Mouse (Mus musculus) myocyte (in vitro differentiated cells): ENCODE measurements at regions not wholly inside any gene's neighbourhood (a gene's known extent, or its start where the extent isn't known, plus 50 kb on each side); places are given as distances from the start of the nearest gene placed in this dataset.

Experiments used
- H3K27me3 ChIP-seq: one replicate; pipeline ENCODE4 v1.6.1; 2011; ENCODE audit not compliant: control insufficient read depth, insufficient read depth, insufficient read length
- H3K36me3 ChIP-seq: one replicate; pipeline ENCODE4 v1.6.1; 2011; ENCODE audit not compliant: control insufficient read depth, insufficient read depth
- H3K4me2 ChIP-seq: one replicate; pipeline ENCODE4 v1.6.1; 2011; ENCODE audit warnings: low read depth, control low read depth
- H3K4me3 ChIP-seq: one replicate; pipeline ENCODE4 v1.5.1; 2011; ENCODE audit warnings: mild to moderate bottlenecking, control low read depth, moderate library complexity
- H3K79me2 ChIP-seq: one replicate; pipeline ENCODE4 v1.6.1; 2011; ENCODE audit not compliant: control insufficient read depth, insufficient read depth
- H3ac ChIP-seq: one replicate; pipeline ENCODE4 v1.6.1; 2011; ENCODE audit not compliant: control insufficient read depth, insufficient read length
- CEBPB ChIP-seq: IDR thresholded peaks from 2 replicates; pipeline ENCODE4 v1.6.1; 2011; ENCODE audit warnings: mild to moderate bottlenecking, moderate library complexity; ENCODE audit not compliant: poor library complexity, insufficient read depth, severe bottlenecking
- E2F4 ChIP-seq: IDR thresholded peaks from one replicate; pipeline ENCODE4 v1.6.1; 2011; ENCODE audit warnings: mild to moderate bottlenecking, control low read depth, moderate library complexity; ENCODE audit not compliant: insufficient read depth
- MAX ChIP-seq: IDR thresholded peaks from one replicate; pipeline ENCODE4 v1.6.1; 2011; ENCODE audit warnings: low read depth, mild to moderate bottlenecking, control low read depth
- MYOD1 ChIP-seq, 3 experiments: IDR thresholded peaks; one replicate each; pipeline ENCODE4 v1.6.1; 2011; ENCODE audit warnings: control low read depth in 2 of 3, low read depth in 2 of 3, mild to moderate bottlenecking in 2 of 3, moderate library complexity in 1 of 3; ENCODE audit not compliant: insufficient read length in 2 of 3, control insufficient read depth in 1 of 3
- MYOG ChIP-seq, 3 experiments: IDR thresholded peaks; one replicate each; pipeline ENCODE4 v1.6.1; 2011; ENCODE audit warnings: control low read depth in 2 of 3, low read depth in 2 of 3, mild to moderate bottlenecking in 2 of 3; ENCODE audit not compliant: insufficient read length in 2 of 3, control insufficient read depth in 1 of 3, insufficient read depth in 1 of 3
- POLR2A ChIP-seq: IDR thresholded peaks from one replicate; pipeline ENCODE4 v1.6.1; 2011; ENCODE audit warnings: low read depth, mild to moderate bottlenecking, control low read depth, moderate library complexity; ENCODE audit not compliant: insufficient read length
- POLR2AphosphoS2 ChIP-seq: IDR thresholded peaks from one replicate; pipeline ENCODE4 v1.6.1; 2011; ENCODE audit warnings: low read depth, control low read depth; ENCODE audit not compliant: insufficient read length
- REST ChIP-seq: IDR thresholded peaks from one replicate; pipeline ENCODE4 v1.6.1; 2011; ENCODE audit warnings: mild to moderate bottlenecking, control low read depth, moderate library complexity; ENCODE audit not compliant: insufficient read depth, insufficient read length
- SRF ChIP-seq: IDR thresholded peaks from one replicate; pipeline ENCODE4 v1.6.1; 2011; ENCODE audit warnings: low read depth; ENCODE audit not compliant: control insufficient read depth, insufficient read length
- TCF12 ChIP-seq: IDR thresholded peaks from one replicate; pipeline ENCODE4 v1.6.1; 2011; ENCODE audit warnings: mild to moderate bottlenecking, control low read depth; ENCODE audit not compliant: poor library complexity, insufficient read depth, severe bottlenecking
- TCF3 ChIP-seq: IDR thresholded peaks from one replicate; pipeline ENCODE4 v1.6.1; 2011; ENCODE audit warnings: low read depth, control low read depth; ENCODE audit not compliant: insufficient read length
- USF1 ChIP-seq: IDR thresholded peaks from one replicate; pipeline ENCODE4 v1.6.1; 2011; ENCODE audit warnings: low read depth, mild to moderate bottlenecking, control low read depth, moderate library complexity

DNA sequence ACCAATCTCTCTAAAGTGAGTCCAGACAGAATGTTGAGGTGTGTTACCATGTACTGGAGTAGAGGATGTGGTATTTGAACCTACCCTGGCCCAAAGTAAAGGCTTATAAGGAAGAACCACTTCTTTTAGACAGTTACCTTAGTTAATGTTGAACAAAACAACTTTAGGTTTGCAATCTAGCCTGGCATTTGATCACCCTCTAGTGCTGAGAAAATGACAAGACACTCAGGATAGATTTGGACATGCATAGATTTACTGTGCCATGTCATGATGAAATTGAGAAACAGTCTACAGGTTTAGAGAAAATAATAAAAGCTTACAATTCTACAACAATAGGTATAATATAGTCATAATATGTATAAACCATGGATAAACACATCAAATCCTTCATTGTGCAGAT is 333.7 kb downstream of the Adcyap1 start:
- no peaks in the 10 kb centered on the region for H3K27me3 ChIP-seq
- H3K4me3 ChIP-seq: no peak overlapping the region
- H3K4me2 ChIP-seq: no peak overlapping the region
- TF ChIP-seq POLR2A (no peak), TCF3 (no peak), CEBPB (no peak), POLR2AphosphoS2 (no peak), TCF12 (no peak), MAX (no peak), MYOD1 (IDR thresholded peaks at IDR 0.05; ENCODE audit: control insufficient read depth in 1 of 3, insufficient read length in 2 of 3, low read depth in 2 of 3) (no peak), USF1 (no peak), E2F4 (no peak), REST (no peak), SRF (no peak), MYOG (IDR thresholded peaks at IDR 0.05; ENCODE audit: control insufficient read depth in 1 of 3, insufficient read depth in 1 of 3, insufficient read length in 2 of 3, low read depth in 2 of 3) (no peak)
- no peaks in the 10 kb centered on the region for H3K36me3 ChIP-seq
- no peak overlapping the region for H3ac ChIP-seq
- no peaks in the 10 kb centered on the region for H3K79me2 ChIP-seq

DNA sequence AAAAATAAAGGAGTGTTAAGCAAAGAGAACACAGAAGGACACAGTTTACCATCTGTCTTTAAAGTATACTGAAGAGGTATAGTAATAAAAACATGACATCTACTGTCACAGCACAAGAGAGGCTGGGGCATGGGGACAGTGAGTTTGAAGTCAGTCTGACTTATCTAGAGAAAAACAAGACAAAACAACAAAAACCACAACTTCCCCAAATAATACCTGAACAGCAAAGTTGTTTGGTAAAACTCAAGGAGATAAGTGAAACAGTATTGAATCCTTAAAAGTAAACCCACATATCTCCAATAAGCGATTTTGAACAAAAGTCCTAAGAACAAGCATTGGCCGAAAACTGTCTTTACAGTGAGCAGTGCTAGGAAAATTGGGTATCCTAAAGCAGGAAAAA is 336.1 kb downstream of the Adcyap1 start:
- no peak overlapping the region for H3K4me3 ChIP-seq
- H3K36me3 ChIP-seq: no peaks in the 10 kb centered on the region
- no peak overlapping the region for H3K4me2 ChIP-seq
- no peaks in the 10 kb centered on the region for H3K27me3 ChIP-seq
- H3ac ChIP-seq: no peak overlapping the region
- H3K79me2 ChIP-seq: no peaks in the 10 kb centered on the region
- TF ChIP-seq POLR2AphosphoS2: no peak
- no peak for TF ChIP-seq CEBPB
- TF ChIP-seq MAX: no peak
- no peak for TF ChIP-seq MYOG (IDR thresholded peaks at IDR 0.05; ENCODE audit: control insufficient read depth in 1 of 3, insufficient read depth in 1 of 3, insufficient read length in 2 of 3, low read depth in 2 of 3)
- TF ChIP-seq SRF: no peak
- TF ChIP-seq USF1: no peak
- no peak for TF ChIP-seq TCF3
- TF ChIP-seq E2F4: no peak
- TF ChIP-seq TCF12: no peak
- no peak for TF ChIP-seq POLR2A
- no peak for TF ChIP-seq MYOD1 (IDR thresholded peaks at IDR 0.05; ENCODE audit: control insufficient read depth in 1 of 3, insufficient read length in 2 of 3, low read depth in 2 of 3)
- no peak for TF ChIP-seq REST

DNA sequence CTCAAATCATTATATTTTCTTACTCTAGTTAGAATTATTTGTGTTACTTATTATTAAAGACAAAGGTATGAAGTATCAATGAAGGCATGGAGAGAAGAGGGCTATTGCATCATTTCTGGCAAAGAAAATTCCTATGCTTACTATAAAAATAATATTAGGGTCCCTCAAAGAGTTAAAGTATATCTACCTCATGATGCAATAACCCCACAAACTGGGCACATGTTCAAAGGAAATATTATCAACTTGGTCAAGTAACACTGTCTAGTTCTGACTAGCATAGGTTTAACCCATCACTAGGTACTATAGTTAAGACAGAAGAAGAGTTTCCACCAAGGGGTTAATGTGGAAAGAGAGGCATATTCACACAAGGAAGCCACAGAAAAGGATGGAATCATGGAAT is 336.9 kb downstream of the Adcyap1 start:
- no peaks in the 10 kb centered on the region for H3K27me3 ChIP-seq
- H3K4me2 ChIP-seq: no peak overlapping the region
- no peak overlapping the region for H3K4me3 ChIP-seq
- TF ChIP-seq POLR2AphosphoS2 (no peak), MAX (no peak), SRF (no peak), TCF12 (no peak), TCF3 (no peak), MYOD1 (IDR thresholded peaks at IDR 0.05; ENCODE audit: control insufficient read depth in 1 of 3, insufficient read length in 2 of 3, low read depth in 2 of 3) (no peak), E2F4 (no peak), POLR2A (no peak), CEBPB (no peak)
- H3K36me3 ChIP-seq: no peaks in the 10 kb centered on the region
- no peaks in the 10 kb centered on the region for H3K79me2 ChIP-seq
- no peak overlapping the region for H3ac ChIP-seq

DNA sequence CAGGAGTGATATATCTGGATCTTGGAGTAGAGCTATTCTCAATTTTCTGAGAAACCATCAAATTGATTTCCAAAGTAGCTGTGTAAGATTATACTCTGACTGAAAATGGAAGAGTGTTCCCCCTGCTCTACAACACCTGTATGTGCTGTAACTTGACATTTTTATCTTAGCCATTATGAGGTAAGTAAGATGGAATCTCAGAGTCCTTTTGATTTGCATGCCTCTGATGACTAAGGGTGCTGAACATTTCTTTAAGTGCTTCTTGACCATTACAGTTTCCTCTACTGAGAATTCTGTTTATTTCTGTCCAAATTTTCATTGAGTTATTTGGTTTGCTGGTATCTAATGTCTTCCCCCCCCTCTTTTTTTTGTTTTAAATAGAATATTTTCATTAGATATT is 343.0 kb downstream of the Adcyap1 start:
- H3K27me3 ChIP-seq: no peaks in the 10 kb centered on the region
- TF ChIP-seq MYOD1 (IDR thresholded peaks at IDR 0.05; ENCODE audit: control insufficient read depth in 1 of 3, insufficient read length in 2 of 3, low read depth in 2 of 3) (no peak), MYOG (IDR thresholded peaks at IDR 0.05; ENCODE audit: control insufficient read depth in 1 of 3, insufficient read depth in 1 of 3, insufficient read length in 2 of 3, low read depth in 2 of 3) (no peak), E2F4 (no peak), POLR2AphosphoS2 (no peak), TCF3 (no peak), USF1 (no peak), MAX (no peak), TCF12 (no peak), REST (no peak), CEBPB (no peak), POLR2A (no peak)
- H3K36me3 ChIP-seq: no peaks in the 10 kb centered on the region
- H3K79me2 ChIP-seq: no peaks in the 10 kb centered on the region
- H3ac ChIP-seq: no peak overlapping the region
- H3K4me3 ChIP-seq: no peak overlapping the region
- H3K4me2 ChIP-seq: no peak overlapping the region

DNA sequence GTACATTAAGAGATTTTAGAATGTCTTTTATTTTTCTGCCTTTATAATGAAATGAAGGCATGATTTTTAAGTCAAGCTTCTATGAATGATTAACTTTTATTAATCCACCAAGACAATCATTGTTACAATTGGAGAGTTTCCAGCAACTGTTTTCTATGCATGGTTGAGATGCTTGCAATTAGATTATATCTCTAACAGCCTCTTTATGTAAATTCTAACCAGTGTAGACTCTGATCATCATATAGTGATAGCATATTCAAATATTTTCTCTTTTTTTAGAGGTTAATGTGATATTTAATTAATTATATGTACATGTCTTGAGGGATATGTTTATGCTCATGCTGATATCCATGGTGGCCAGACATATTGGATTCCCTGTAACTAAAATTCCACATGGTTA is 351.5 kb downstream of the Adcyap1 start:
- Histone ChIP-seq H3K4me3 (no peak overlapping the region), H3K27me3 (no peaks in the 10 kb centered on the region), H3ac (no peak overlapping the region), H3K4me2 (no peak overlapping the region), H3K36me3 (no peaks in the 10 kb centered on the region), H3K79me2 (no peaks in the 10 kb centered on the region)
- TF ChIP-seq TCF12 (no peak), CEBPB (no peak), MYOG (IDR thresholded peaks at IDR 0.05; ENCODE audit: control insufficient read depth in 1 of 3, insufficient read depth in 1 of 3, insufficient read length in 2 of 3, low read depth in 2 of 3) (no peak), POLR2A (no peak), MAX (no peak), E2F4 (no peak), SRF (no peak), REST (no peak), USF1 (no peak), POLR2AphosphoS2 (no peak), MYOD1 (IDR thresholded peaks at IDR 0.05; ENCODE audit: control insufficient read depth in 1 of 3, insufficient read length in 2 of 3, low read depth in 2 of 3) (no peak), TCF3 (no peak)
